Mouse (Mus musculus) adrenal gland, postnatal 36 days (tissue): ENCODE data around the gene Gtpbp2. TPM values are rescaled to one million over a fixed set of nuclear protein-coding genes. Genes with fewer than 3 reads are reported as not detected.

Source experiments
- DNase-seq, 2 experiments: peaks; one replicate each; pipeline ENCODE4 v3.0.0; 2021; ENCODE audit warnings: mixed read lengths in 1 of 2
- long read RNA-seq, 2 experiments: library from polyadenylated mRNA; stranded (forward); transcript quantifications; one replicate each; pipeline ENCODE4 v2.0.0; 2021; ENCODE audit warnings: borderline sequencing depth in 2 of 2
- total RNA-seq, 2 experiments: library from RNA; stranded (reverse); gene quantifications; 2 replicates each; pipeline ENCODE4 v1.2.3; 2021

Gene Gtpbp2
- 10 to 100 TPM; 67.4 to 78.1 TPM for total RNA-seq
- long read RNA-seq, experiment 1, transcript Gtpbp2-201 (12 exons, 2,966 nt): major isoform, 24 of 45 reads
- long read RNA-seq, experiment 1, partial matches to known transcripts: 5 of 45 reads
- long read RNA-seq, experiment 1, other reads (novel, unspliced or antisense): 14 of 45 reads
- long read RNA-seq, experiment 2, partial matches to known transcripts: 0 of 6 reads
- long read RNA-seq, experiment 2, other reads (novel, unspliced or antisense): 1 of 6 reads

DNA sequence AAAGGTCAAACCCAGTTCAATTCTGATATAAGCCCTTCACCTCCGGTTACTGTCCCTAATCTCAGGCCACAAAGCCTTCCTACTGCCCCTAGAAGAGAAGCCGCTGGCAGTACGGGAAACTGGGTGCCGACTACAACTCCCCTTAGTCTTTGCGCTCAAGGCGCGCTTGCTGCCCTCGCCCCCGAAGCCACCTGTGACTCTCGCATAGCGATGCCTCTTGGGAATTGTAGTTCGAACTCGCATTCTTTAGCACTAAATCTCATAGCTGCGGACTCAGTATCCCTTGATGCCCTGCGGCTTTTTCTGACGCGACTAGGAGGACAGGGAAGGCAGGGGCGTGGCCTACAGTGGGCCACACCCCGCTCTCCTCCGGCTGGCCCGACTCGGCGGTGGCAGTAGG lies at the start of gene Gtpbp2:
Gene Gtpbp2 (plus strand): TSS at position 347 of the 400 bp plus-strand sequence.
- DNase-seq: peak; percentile 93 to 95

DNA sequence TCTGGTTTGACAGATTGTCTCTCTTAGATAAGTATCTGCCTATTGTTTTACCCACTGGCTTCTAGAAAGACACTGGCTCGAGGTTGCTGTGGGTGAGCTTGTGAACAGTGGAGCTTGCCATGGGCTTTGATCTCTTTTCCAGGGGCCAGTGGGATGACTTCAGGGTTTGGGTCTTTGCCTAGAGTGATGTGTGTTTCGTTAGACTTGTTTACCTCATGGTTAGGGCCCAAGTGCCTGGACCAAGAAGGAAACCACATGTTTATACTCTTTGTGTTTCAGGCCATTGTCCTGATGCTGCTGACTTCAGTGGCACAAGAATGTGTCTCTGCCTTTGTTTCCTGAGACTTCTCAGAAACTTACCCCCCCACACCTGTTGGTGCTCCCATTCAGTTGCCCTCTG lies 45.3 kb upstream of the Gtpbp2 start:
- no peak for DNase-seq

DNA sequence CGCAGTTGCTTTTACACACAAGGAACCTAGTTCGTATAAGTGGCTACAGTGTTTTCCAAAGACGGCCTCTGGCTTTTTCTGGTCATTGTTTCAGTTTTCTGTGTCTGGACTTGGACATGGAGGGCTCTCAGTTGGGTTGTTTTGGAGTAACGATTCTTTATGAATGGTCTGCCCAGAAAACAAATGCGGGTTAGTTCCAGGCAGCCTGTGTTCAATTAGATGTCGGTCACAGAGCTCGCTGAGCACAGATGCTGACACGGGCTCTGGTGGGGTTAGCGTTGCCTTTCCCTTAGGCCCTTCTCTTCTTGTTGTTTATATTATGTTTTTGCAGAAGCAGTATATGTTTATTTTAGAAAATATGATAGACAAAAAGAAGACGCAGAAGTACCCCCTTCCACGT lies 44.7 kb upstream of the Gtpbp2 start:
- DNase-seq: no peak

DNA sequence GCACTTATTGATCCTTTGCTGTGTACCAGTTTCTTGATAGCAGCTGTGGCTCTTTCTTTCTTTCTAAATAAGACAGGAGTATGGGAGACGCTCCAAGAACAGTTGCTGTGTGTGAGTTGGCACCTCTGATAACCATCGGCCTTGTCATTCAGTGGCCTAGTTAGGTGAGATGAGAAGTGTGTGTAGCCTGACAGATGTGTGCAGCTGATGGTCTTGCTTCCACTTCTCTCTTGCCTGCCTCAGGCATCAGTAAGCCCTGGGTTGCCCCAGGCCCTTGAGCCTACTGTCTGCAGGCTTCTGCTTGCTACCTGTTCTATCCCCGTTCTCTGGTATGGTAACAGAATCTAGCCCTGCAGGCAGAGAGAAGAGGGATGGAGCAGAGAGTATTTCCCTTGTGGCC lies 44.0 kb upstream of the Gtpbp2 start:
- no peak for DNase-seq

DNA sequence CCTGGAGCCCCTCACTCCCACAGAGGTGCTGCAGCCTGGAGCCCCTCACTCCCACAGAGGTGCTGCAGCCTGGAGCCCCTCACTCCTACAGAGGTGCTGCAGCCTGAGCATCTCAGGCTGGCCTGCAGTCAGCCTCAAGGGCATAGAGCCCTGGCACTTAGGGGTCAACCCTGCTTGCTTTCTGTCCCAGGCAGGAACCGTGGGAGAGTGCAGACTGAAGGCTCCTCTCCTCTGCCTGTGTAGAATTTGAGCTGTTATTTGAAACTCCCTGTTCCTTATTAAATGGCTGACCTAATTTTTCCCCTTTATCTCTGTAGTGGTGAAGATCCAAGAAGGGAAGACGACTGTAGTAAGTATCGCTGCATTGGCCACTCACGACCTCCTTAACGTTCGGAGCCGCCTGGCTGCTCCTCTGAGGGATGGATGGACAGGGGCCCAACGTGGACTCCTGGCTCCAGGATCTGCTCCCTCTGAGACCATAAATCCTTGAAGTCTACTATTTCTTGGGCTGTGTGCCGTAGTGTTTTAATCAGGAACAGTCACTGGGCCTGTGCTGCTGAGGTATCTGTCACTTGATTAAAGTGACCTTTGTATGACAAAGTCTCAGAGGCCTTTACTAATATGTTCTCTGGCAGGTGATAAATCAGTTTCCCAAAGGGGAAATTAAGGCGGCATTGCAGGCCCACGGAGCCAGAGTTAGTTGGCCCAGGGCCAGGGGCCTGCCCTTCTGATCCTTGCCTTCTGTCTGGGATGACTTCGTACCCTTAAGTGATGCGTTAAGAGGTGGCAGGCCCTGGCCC lies 43.0 kb upstream of the Gtpbp2 start:
- DNase-seq: peak in 1 of 2 experiments; percentile 46

DNA sequence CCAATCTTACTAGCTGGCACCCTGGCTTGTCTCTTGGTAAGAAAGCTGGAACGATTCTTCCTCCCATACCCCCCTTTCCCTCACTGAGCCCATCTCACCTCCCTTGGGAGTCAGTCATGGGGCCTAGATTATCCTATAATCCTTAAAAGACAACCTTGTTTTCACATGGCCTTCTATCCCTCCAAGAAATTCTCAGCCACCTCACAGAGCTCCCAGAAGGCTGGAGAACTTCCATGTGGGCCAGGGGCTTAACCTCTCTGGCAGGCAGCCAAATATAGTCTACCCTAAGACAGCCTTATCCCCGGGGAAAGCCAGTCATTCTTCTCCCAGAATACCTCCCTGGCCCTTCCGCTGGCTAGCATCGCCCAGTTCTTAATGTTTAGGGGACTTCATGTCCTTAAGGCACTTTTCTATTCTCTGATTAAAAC lies 42.4 kb upstream of the Gtpbp2 start:
- DNase-seq: no peak

DNA sequence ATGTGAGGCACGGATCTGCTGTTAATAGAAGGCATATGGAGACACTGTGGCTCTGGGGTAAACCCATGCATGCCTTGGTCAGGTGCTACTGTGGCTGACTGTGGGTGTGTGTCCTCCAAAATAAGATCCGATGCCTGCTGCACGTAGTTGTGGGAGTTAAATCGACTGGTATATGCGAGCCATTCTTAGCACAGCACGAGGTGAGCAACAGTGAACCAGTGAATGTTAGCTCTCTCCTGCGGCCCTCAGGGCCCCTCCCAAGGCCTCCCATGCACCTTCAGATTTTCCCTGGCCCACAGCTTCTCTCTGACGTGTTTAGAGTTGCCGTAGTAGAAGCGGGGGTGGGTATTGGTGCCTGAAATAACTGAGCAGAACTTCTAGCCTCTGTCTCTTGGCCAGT lies 41.2 kb upstream of the Gtpbp2 start:
- DNase-seq: no peak

DNA sequence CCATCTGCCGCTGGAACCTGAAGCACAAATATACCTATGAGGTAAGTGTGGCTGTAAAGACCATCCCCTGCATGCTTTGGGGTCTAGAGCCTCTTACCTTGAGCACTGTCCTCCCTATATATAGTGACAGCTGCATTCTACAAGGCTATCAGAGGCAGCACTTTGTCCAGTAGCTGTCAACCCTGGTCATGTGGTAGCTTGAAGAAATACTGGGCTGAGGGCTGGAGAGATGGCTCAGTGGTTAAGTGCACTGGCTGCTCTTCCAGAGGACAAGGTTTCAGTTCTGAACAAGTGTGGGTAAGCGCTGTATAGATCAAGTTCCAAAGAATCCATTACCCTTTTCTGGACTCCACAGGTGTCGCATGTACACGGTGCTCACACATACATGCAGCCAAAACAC lies 38.0 kb upstream of the Gtpbp2 start:
- DNase-seq: no peak

DNA sequence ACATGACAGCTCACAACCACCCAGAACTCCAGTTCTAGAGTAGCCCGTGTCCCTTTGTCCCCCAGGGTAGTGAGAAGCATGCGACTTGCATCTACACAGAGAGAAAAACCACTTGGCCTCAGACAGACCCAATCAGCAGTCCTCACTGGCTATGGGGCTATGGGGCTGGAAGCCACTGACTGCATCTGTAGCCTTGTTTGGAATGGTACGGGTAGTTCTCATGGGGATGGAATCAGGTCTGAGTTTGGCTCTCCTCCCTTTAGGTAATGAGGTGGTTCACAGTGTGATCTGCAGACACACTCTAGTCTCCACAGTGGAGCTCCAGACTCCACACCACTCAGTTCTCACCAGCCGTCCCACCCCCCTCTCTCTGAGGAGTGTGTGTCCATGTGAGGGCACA lies 37.5 kb upstream of the Gtpbp2 start:
- DNase-seq: no peak

DNA sequence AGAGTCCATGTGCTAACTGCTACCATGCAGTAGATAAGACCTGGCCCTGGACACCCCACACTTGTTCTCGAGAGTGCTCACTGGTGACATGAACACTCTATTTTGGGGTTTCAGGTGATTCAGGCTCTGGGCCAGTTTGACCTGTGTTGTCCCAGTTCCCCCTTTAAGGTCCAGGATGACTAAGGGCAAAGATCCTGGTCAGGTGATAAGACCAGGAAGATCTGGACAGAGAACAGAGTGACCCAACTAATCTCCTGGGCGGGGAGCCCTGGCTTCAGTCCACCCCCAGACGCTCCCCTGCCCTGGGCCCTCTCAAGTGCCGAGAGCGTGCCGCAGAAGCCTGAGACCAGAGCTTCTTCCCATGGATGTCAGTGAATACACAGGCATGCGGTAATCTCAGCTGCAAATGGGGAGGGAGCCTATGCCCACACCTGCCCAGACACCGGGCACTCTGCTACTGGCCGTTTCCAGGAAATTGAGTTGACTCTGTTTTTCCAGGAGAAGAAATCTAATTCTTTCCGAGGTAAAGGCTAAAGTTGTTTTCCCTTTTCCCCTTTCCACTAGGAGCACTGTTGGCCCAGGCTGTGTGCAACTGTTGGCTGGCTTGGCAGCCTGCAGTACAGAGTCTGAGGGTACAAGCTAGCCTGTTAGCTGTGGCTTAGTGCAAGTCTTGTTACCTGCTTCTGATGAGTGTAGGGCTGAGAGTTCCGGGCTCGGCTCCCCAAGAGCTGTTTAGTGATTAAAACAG lies 36.7 kb upstream of the Gtpbp2 start:
- no peak for DNase-seq

DNA sequence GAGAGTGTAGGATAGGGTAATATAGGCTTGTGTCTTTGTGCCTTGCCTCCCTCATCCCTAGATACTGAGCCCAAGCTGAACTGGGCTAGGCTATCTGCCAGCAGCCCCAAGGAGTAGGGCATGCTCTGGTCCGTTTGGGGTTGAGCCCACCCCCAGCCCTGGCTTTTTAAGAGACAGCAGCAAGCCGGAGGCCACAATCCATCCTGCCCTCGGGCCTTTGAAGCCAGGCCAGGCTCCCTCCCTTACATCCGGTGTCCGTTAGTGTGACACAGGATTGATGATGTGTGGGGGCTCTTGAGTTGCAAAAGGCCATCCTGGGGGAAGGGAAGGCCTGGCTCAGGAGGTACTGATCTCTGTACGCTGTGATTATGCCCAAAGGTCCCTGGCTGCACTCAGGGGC lies 34.2 kb upstream of the Gtpbp2 start:
- peak; percentile 72 to 73 for DNase-seq

DNA sequence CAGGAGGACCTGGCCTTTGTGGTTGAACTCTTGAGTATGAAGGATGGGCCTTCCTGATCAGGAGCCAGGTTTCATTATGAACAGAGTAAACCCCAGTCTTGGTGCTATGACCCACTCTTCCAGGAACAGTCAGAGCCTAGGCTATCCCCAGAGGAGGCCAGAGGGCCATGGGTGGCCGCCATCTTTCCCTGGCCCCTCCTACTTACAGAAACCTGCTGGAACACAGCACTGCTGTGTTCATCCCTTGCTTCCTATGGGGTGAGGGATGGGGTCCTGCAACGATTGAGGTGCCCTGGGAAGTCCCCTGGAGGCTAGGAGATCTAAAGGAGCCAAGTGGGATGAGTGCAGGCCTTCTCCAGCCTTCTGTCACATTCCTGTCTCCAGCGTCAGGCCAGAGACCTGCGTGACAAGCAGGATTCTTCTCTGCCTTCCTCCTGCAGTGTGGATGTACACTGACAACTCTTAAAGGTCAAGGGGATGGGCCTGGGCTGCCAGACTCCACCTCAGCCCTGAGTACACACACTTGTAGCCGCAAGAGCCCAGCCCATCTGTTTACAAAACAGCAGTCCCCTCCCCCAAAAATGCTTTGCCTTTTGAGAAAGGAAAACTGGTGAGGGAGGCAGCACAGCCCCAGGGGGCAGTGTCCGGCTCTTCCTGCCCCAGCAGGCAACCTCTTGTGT lies 32.9 kb upstream of the Gtpbp2 start:
- peak; percentile 49 to 61 for DNase-seq

DNA sequence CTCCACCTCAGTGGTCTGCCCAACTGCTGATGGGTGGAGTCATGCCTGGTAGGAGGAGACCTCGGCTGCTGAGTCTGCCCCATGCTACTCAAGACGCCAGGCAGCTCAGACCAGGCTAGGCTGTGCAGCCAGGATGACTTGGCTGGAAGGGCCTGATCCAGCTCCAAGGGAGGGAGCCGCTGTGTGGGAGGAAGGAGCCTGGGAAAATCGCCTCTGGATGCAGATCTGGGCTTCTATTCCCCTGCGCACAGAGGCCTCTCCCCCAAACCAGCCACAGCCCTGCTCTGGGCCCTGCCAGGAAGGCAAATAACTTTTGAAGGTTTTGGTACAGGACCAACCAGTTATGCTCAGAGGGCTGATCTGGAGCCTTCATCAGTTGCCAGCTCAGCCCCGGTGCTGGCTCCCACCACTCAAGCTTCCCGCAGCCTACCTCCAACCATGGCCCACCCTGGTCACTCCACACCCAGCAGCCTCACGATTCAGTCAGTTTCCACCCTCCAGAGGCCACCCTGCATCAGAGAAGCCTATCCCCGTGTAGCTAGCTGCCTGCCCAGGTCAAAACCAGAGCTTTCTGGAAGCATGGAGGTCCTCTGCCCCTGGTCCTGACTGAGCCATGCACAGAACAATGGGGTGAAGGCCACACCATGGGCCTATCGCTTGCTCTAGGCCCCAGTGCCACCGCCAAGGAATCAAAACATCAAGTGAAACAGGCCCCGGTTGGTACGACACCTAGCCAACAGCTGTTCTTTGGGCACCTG lies 30.9 kb upstream of the Gtpbp2 start:
- DNase-seq: peak; percentile 23 to 49

DNA sequence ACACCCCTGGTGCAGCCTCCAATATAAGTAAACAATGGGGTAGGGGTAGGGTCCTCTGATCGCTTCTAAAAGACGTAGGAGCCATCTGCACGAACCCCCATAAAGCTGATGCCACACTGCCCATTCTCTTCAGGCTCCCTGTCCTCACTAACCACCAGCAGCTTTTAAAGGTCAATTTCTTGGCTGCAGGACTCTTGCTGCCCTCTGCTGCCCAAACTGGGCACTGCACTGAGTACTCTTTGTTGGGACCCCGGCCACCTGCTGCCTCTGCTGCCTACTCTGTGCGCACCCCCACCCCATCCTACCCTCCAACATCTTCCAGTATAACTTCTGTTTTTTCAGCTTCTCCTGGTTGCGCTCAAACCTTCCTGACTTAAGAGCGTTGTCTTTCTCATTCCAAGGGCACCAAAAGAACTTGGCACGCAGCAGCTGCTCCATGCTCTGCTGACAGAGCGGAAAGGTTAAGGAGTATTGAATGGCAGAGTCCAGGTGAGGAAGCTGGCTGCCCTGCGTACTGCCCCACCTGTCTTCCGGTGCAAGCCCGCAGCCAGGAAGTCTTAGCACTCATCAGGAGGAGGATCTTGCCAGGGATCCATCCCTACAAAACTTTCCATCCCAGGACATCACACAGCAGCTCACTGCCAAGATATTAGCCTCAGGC lies 28.6 kb upstream of the Gtpbp2 start:
- DNase-seq: peak; percentile 83 to 86

DNA sequence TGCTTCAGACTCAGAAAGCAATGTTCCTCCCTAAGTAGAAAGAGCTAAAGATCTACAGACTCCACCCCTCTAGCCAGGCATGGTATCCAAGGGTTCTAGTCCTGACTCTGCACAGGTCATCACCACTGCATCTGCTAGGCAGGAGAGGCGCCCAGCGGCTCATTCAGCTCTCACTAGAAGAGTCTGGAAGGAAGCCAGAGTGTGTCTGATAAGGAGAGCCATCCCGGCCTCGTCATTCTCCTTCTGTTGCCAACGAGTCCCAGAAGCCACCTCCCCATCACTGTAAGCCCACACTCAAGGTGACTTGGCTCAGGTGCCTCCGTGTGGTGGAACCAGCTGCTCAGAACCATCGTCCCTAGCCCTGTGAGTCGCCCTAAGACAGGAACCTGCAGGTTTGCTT lies 28.0 kb upstream of the Gtpbp2 start:
- DNase-seq: peak in 1 of 2 experiments; percentile 57

DNA sequence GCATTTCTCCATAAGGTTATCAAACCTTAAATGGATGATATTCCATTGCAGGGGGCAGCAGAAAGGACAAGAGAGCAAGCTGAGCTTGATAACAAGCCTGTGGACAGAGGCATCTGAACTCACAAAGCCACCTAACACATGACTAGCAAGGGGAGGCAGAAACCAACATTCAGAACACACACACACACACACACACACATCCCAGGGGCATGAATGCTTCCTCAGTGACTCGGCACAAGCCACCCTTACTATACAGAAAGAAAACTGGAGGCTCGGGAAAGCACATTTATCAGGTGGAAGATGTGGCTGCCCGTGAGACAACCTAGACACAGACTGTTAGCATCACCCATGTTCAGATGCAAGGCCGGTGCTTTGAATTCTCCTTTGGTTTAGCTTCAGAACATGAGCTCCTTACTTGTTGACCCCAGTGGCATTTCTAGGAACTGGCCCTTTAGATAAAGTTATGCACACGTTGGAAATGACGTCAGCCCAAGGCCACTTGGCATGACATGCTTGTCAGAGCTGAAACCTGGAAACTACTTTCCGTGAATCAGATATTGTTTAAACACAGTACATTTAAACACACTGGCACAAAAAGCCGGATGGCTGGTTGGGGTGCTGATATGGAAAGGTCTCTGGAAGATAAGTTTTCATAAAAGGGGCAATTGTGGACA lies 22.1 kb upstream of the Gtpbp2 start:
- DNase-seq: peak; percentile 58 to 68

DNA sequence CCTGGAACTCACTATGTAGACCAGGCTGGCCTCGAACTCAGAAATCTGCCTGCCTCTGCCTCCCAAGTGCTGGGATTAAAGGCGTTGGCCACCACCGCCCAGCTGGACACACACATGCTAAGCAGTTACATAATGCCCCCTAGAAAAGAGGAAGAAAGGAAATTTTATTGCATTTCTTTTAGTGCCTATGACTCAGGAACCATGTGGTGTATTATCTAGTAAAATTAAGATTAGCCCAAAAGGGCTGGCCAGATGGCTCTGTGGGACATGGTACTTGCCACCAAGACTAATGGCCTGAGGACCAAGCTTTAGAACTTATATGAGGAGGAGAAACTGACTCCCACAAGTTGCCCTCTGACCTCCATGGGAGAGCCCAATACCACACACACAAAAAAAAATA lies 21.0 kb upstream of the Gtpbp2 start:
- DNase-seq: no peak

DNA sequence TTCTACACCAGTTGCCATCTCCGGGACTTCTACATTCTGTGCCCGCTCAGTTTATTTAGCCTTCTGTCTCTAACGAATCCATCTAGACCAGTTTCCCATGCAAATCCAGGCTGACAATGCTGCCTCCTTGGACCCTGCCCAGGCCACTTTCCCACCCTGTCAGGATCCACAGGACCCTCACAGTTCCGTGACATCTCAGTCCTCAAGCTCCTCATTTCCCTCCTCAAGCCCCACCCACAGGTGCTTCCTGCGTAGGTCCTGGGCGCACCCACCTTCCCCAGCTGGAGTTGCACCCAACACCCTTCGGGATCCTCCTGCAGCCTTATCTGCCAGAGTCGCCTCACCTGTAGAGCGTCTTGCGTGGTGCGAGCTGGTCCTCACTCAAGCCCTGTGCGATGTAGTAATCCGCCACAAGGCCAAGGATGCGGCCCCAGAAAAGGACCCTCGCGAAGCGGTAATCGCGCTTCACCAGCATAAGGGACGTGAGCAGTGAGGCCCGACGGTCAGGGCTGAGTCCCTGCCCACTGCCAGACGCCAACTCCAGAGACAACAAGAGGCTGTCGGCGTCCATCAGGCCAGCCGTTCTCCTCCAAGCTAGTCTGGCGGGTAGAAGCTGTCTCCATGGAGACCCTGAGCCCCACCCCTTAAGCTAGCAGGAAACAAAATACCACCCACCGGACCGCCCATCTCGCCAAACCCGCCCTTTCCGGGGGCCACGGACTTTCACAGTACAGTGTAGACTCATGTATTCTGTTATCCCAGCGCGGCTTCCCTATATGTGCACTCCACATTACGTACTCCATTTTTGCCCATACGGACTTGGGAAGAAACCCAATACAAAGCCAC lies 17.0 kb upstream of the Gtpbp2 start, which contains the start of gene Rsph9:
Gene Rsph9 (minus strand): TSS at position 639 of the 846 bp plus-strand sequence.
- DNase-seq: peak; percentile 93 to 94
